Mouse (Mus musculus) megakaryocyte, embryonic 14.5 days (primary cell): ENCODE results near the gene Bcl7b.

Experiments
- FLI1 ChIP-seq: IDR thresholded peaks from 2 replicates; pipeline ENCODE4 v1.6.1; 2012; ENCODE audit warnings: low read length, inconsistent platforms, mixed read lengths
- GATA1 ChIP-seq: IDR thresholded peaks from 3 replicates; pipeline ENCODE4 v1.6.1; 2012; ENCODE audit warnings: mixed read lengths, low read length, inconsistent platforms, borderline replicate concordance

GRCm38 (mm10) chr5:135191620-135192019 lies 23.5 kb downstream of the Bcl7b start:
- TF ChIP-seq FLI1 (no peak), GATA1 (no peak)
